Mouse (Mus musculus) naive thymus-derived CD4-positive, alpha-beta T cell, adult 2 months (primary cell): ENCODE data around the gene Gm13693.
"Not testable (repeated sequence)": the region's sequence is repeated elsewhere in the genome, so short reads cannot be mapped to it uniquely, and the experiment has no call there.

Experiments used
- DNase-seq: peaks from one replicate; pipeline ENCODE4 v3.0.0-alpha.2; 2011; ENCODE audit warnings: low read depth

Gene Gm13693

DNA sequence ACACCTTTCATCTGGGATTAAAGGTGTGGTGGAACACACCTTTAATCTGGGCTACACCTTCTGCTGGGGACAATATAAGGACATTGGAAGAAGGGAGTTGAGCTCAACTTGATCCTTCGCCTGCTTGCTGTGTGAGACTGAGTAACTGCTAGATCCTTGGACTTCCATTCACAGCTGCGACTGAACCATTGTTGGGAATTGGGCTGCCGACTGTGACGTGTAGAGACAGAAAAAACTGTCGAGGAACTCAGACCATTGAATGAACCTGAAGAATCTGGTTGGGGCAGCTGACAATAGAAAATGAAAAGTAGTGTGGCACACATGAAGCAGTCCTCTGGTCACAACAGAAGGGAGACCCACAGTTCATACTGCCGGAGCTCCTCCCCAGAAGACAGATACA is at the start of gene Gm13693:
Gene Gm13693, plus strand, starts transcription at position 301 of the 400 bp plus-strand sequence.
- not testable (repeated sequence) for DNase-seq

GRCm38 (mm10) chr2:83929478-83930088 is 31.7 kb upstream of the Gm13693 start:
- peak; percentile 73 for DNase-seq

- DNase-seq, result peak; percentile 35
These were observed 20.4 kb upstream of the Gm13693 start, which contains the start of gene Zswim2 for GRCm38 (mm10) chr2:83940931-83941361. Zswim2 (minus strand) TSS chr2:83941228.

- no peak for DNase-seq
These were observed 19.9 kb upstream of the Gm13693 start for GRCm38 (mm10) chr2:83941378-83941777.

GRCm38 (mm10) chr2:83941792-83942191 is 19.5 kb upstream of the Gm13693 start:
- DNase-seq, result no peak

- not testable (repeated sequence) for DNase-seq
These were observed 5.9 kb upstream of the Gm13693 start, which contains the start of gene Gm13698 for GRCm38 (mm10) chr2:83955393-83955792. Gm13698 (plus strand) TSS chr2:83955693.

- not testable (repeated sequence) for DNase-seq
These were observed 5.7 kb downstream of the Gm13693 start, which contains the start of gene Gm13695 for GRCm38 (mm10) chr2:83967013-83967412. Gm13695 (plus strand) TSS chr2:83967313.

DNA sequence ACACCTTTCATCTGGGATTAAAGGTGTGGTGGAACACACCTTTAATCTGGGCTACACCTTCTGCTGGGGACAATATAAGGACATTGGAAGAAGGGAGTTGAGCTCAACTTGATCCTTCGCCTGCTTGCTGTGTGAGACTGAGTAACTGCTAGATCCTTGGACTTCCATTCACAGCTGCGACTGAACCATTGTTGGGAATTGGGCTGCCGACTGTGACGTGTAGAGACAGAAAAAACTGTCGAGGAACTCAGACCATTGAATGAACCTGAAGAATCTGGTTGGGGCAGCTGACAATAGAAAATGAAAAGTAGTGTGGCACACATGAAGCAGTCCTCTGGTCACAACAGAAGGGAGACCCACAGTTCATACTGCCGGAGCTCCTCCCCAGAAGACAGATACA is 11.5 kb downstream of the Gm13693 start, which contains the start of gene Gm13696:
Gene Gm13696, plus strand, starts transcription at position 301 of the 400 bp plus-strand sequence.
- DNase-seq, result not testable (repeated sequence)

- DNase-seq, result not testable (repeated sequence)
These were observed 17.3 kb downstream of the Gm13693 start, which contains the start of gene Gm13694 for GRCm38 (mm10) chr2:83978633-83979032. Gm13694 (plus strand) TSS chr2:83978933.

- not testable (repeated sequence) for DNase-seq
These were observed 23.1 kb downstream of the Gm13693 start, which contains the start of gene Gm13697 for GRCm38 (mm10) chr2:83984443-83984842. Gm13697 (plus strand) TSS chr2:83984743.

GRCm38 (mm10) chr2:83990253-83990652 is 28.9 kb downstream of the Gm13693 start, which contains the start of gene Gm13691:
Gm13691 (plus strand) TSS chr2:83990553.
- not testable (repeated sequence) for DNase-seq

GRCm38 (mm10) chr2:83993639-83994255 is 32.4 kb downstream of the Gm13693 start:
- DNase-seq, result peak; percentile 90

- DNase-seq, result not testable (repeated sequence)
These were observed 33.2 kb downstream of the Gm13693 start for GRCm38 (mm10) chr2:83994526-83994925.

DNA sequence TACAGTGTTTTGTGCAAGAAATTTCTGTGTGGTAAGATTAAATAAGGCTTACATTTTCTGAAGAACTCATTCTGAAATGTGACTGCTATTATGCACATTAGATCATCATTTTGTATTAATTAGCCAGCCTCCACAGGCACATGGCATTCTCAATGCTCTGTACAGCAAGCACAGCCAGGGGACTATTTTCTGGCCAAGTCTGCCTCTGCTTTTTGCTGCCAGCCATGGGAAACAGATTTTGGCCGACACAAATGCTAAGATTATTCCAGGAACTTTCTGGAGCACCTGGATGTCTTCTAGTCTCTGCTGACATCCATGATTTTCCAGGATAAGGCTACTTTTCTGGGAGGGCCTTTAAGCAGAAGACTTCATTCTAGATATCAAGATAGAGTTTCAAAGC is 47.6 kb downstream of the Gm13693 start:
- no peak for DNase-seq

GRCm38 (mm10) chr2:84009818-84010217 is 48.5 kb downstream of the Gm13693 start:
- DNase-seq, result no peak
